In genomic region chr2:68956146-68956545, GRCm38 (mm10) we compare ENCODE assay signal across 23 mouse cellular contexts.
DNase-seq lines count a peak whose midpoint lies in the region; ATAC-seq and TF ChIP-seq lines count a peak whose summit lies in the region.
"Had no signal": no experiment of that assay in that cellular context is flagged by ENCODE, and none has a peak within 500 bp of the region (broad histone marks: within the 10 kb centered on the region; RNA-seq: fewer than 3 reads in every experiment).

No protein-coding gene starts in this region.

- POLR2A ChIA-PET in Patski (lab: Charles Lee), result no interaction called here

- no peak overlapping the region for H3K4me2 ChIP-seq in kidney, embryonic 16.5 days (replicated peaks; ENCODE audit: low read depth, low read length)
- no peak overlapping the region for H3K4me2 ChIP-seq in kidney, embryonic 15.5 days
- H3K4me2 ChIP-seq: embryonic facial prominence, embryonic 12.5 days; embryonic facial prominence, embryonic 15.5 days; forebrain, embryonic 12.5 days; forebrain, embryonic 15.5 days; heart, embryonic 11.5 days; hindbrain, embryonic 13.5 days had no signal

- no peak for TF ChIP-seq CTCF in kidney, adult 2 months (conservative IDR thresholded peaks at IDR 0.05; ENCODE audit: insufficient read depth, insufficient read length, low read depth, low read length)
- TF ChIP-seq CTCF in Patski (IDR thresholded peaks at IDR 0.05), result no peak

- 0 out of 2 replicates have a peak, but pooled peaks have one; percentile 51 for ATAC-seq in kidney, embryonic 16.5 days (ENCODE audit: low FRiP score, low TSS enrichment)
- no peak for ATAC-seq in kidney, embryonic 15.5 days (replicated peaks; ENCODE audit: low FRiP score)
- ATAC-seq in Patski, result peak; percentile 27
- ATAC-seq in inflammation-experienced regulatory T-cells, adult 6 months, result no peak
- ATAC-seq: forebrain, embryonic 15.5 days; hindbrain, embryonic 16.5 days had no signal

- H3K27ac ChIP-seq in kidney, adult 2 months (ENCODE audit: insufficient read depth, low read depth, low read length), result no peak overlapping the region
- no peak overlapping the region for H3K27ac ChIP-seq in kidney, embryonic 16.5 days (ENCODE audit: low read length)
- H3K27ac ChIP-seq in kidney, embryonic 15.5 days, result no peak overlapping the region
- H3K27ac ChIP-seq: embryonic facial prominence, embryonic 12.5 days; embryonic facial prominence, embryonic 15.5 days; forebrain, embryonic 12.5 days; forebrain, embryonic 15.5 days; hindbrain, embryonic 10.5 days; hindbrain, embryonic 13.5 days had no signal

- no peaks in the 10 kb centered on the region for H3K36me3 ChIP-seq in kidney, adult 2 months (ENCODE audit: control insufficient read depth, insufficient read depth, low read length)
- peaks cover 8% of the 10 kb centered on the region for H3K36me3 ChIP-seq in kidney, embryonic 16.5 days (ENCODE audit: insufficient read depth, low read length)
- H3K36me3 ChIP-seq in kidney, embryonic 15.5 days, result 0 out of 2 replicates have a peak, but pooled peaks cover 4% of the 10 kb centered on the region
- H3K36me3 ChIP-seq: embryonic facial prominence, embryonic 15.5 days; forebrain, embryonic 12.5 days; forebrain, embryonic 15.5 days had no signal

- 74% methylated on average over 3 of the region's 3 CpGs for WGBS in kidney, adult 2 months
- 88% methylated on average over 3 of the region's 3 CpGs for WGBS in kidney, embryonic 16.5 days
- WGBS in kidney, embryonic 15.5 days, result 94% methylated on average over 3 of the region's 3 CpGs

- CTCF ChIA-PET in Patski (lab: Charles Lee), result interaction anchor here (1.4 kb wide), 1 partner anchor 27 kb away, joined by 4 read pairs; no protein-coding TSS in a partner anchor

- no peak overlapping the region for H3K9ac ChIP-seq in kidney, embryonic 16.5 days (replicated peaks; ENCODE audit: low read length)
- no peak overlapping the region for H3K9ac ChIP-seq in kidney, embryonic 15.5 days
- H3K9ac ChIP-seq: embryonic facial prominence, embryonic 12.5 days; embryonic facial prominence, embryonic 15.5 days; forebrain, embryonic 12.5 days; forebrain, embryonic 15.5 days; hindbrain, embryonic 13.5 days had no signal

- no peak overlapping the region for H3K4me3 ChIP-seq in kidney, adult 2 months (ENCODE audit: insufficient read depth, low read depth, low read length)
- H3K4me3 ChIP-seq in kidney, embryonic 16.5 days (ENCODE audit: low read length), result no peak overlapping the region
- no peak overlapping the region for H3K4me3 ChIP-seq in kidney, embryonic 15.5 days (replicated peaks)
- H3K4me3 ChIP-seq: embryonic facial prominence, embryonic 12.5 days; embryonic facial prominence, embryonic 15.5 days; erythroblast, embryonic 14.5 days; forebrain, embryonic 12.5 days; forebrain, embryonic 15.5 days; hindbrain, embryonic 10.5 days; hindbrain, embryonic 13.5 days had no signal

- H3K4me1 ChIP-seq in kidney, adult 2 months (ENCODE audit: control insufficient read depth, insufficient read depth, low read length), result peaks cover 8% of the 10 kb centered on the region; the same call in 1 of the 2 replicates
- H3K4me1 ChIP-seq in kidney, embryonic 16.5 days (ENCODE audit: insufficient read depth, low read length), result no peaks in the 10 kb centered on the region
- H3K4me1 ChIP-seq in kidney, embryonic 15.5 days, result peaks cover 5% of the 10 kb centered on the region; the same call in 1 of the 2 replicates
- H3K4me1 ChIP-seq: forebrain, embryonic 12.5 days; hindbrain, embryonic 10.5 days had no signal

- in situ Hi-C loops in Patski (cut with MboI; ENCODE audit: low pct_unique_long_range_greater_than_20kb), result no loop called here

- H3K9me3 ChIP-seq in kidney, embryonic 16.5 days (ENCODE audit: low read length), result peaks cover under 1% of the 10 kb centered on the region; the same call in 1 of the 2 replicates
- H3K9me3 ChIP-seq in kidney, embryonic 15.5 days (replicated peaks), result no peaks in the 10 kb centered on the region
- H3K9me3 ChIP-seq: embryonic facial prominence, embryonic 15.5 days; forebrain, embryonic 12.5 days; hindbrain, embryonic 13.5 days had no signal

- peak; percentile 70 for DNase-seq in kidney, adult 2 months
- DNase-seq in kidney, adult 18-20 months, result no peak
- DNase-seq in Patski (ENCODE audit: low read depth, low spot score), result no peak
- DNase-seq: adrenal gland, postnatal 10 days; adrenal gland, postnatal 36 days; cerebellum, adult 18-20 months; cerebellum, adult 9-11 months; cerebellum, postnatal 25 days; gastrocnemius, postnatal 10 days; gastrocnemius, postnatal 36 days; heart, postnatal 36 days had no signal

- no peak for TF ChIP-seq POLR2A in kidney, adult 2 months (IDR thresholded peaks at IDR 0.05; ENCODE audit: low read depth, low read length)

- no peaks in the 10 kb centered on the region for H3K27me3 ChIP-seq in kidney, adult 2 months (replicated peaks; ENCODE audit: control insufficient read depth, insufficient read depth, low read length)
- H3K27me3 ChIP-seq in kidney, embryonic 16.5 days (ENCODE audit: insufficient read depth, low read length), result no peaks in the 10 kb centered on the region
- no peaks in the 10 kb centered on the region for H3K27me3 ChIP-seq in kidney, embryonic 15.5 days
- H3K27me3 ChIP-seq in Patski, result no peaks in the 10 kb centered on the region
- H3K27me3 ChIP-seq: embryonic facial prominence, embryonic 12.5 days; embryonic facial prominence, embryonic 15.5 days; forebrain, embryonic 12.5 days; forebrain, embryonic 15.5 days; hindbrain, embryonic 13.5 days had no signal

Comparison
In these comparisons a context has a peak if more than half of its experiments do, and no peak if none do; other contexts are left out.
1. ATAC-seq: peak in kidney, embryonic 16.5 days (single experiment) and Patski (single experiment); none in kidney, embryonic 15.5 days (single experiment) and inflammation-experienced regulatory T-cells, adult 6 months (single experiment).